Mouse (Mus musculus) C2C12 (cell line): ENCODE measurements around the gene Fam181a. TPM values are rescaled to one million over a fixed set of nuclear protein-coding genes. Genes with fewer than 3 reads are reported as not detected.

Experiments
- H3K27me3 ChIP-seq: one replicate; pipeline ENCODE4 v1.6.1; 2011; ENCODE audit not compliant: control insufficient read depth, insufficient read depth, insufficient read length
- H3K36me3 ChIP-seq: one replicate; pipeline ENCODE4 v1.6.1; 2011; ENCODE audit not compliant: control insufficient read depth, insufficient read depth
- H3K4me3 ChIP-seq: one replicate; pipeline ENCODE4 v1.5.1; 2011; ENCODE audit warnings: mild to moderate bottlenecking, control low read depth; ENCODE audit not compliant: poor library complexity, insufficient read depth, severe bottlenecking
- H3K79me2 ChIP-seq: one replicate; pipeline ENCODE4 v1.6.1; 2011; ENCODE audit not compliant: control insufficient read depth, insufficient read depth
- H3K79me3 ChIP-seq: one replicate; pipeline ENCODE4 v1.6.1; 2011; ENCODE audit warnings: low read depth, control low read depth
- H3ac ChIP-seq: one replicate; pipeline ENCODE3; 2011; ENCODE audit warnings: low read depth; ENCODE audit not compliant: control insufficient read depth, insufficient read length
- CEBPB ChIP-seq: IDR thresholded peaks from one replicate; pipeline ENCODE4 v1.6.1; 2011; ENCODE audit warnings: low read depth, mild to moderate bottlenecking, control low read depth, moderate library complexity
- CTCF ChIP-seq: IDR thresholded peaks from one replicate; pipeline ENCODE4 v1.5.1; 2011; ENCODE audit not compliant: control insufficient read depth, insufficient read depth, insufficient read length
- FOSL1 ChIP-seq: IDR thresholded peaks from one replicate; pipeline ENCODE4 v1.8.0; 2011; ENCODE audit warnings: mild to moderate bottlenecking, low read length; ENCODE audit not compliant: poor library complexity, insufficient read depth, severe bottlenecking
- MAX ChIP-seq: IDR thresholded peaks from one replicate; pipeline ENCODE4 v1.6.1; 2011; ENCODE audit warnings: mild to moderate bottlenecking, control low read depth
- MYOD1 ChIP-seq: IDR thresholded peaks from one replicate; pipeline ENCODE4 v1.6.1; 2011; ENCODE audit warnings: low read depth; ENCODE audit not compliant: control insufficient read depth, insufficient read length
- MYOG ChIP-seq: IDR thresholded peaks from one replicate; pipeline ENCODE4 v1.6.1; 2011; ENCODE audit not compliant: control insufficient read depth, insufficient read length; ENCODE audit errors: extremely low read depth
- USF1 ChIP-seq: IDR thresholded peaks from one replicate; pipeline ENCODE4 v1.6.1; 2011; ENCODE audit warnings: low read depth, mild to moderate bottlenecking, control low read depth, moderate library complexity
- polyA plus RNA-seq: library from polyadenylated mRNA; unstranded; fragments of >200 nt; fragmentation: generic; extraction: Trizol; gene quantifications from one replicate; pipeline ENCODE4 v1.2.1, GENCODE M21; 2012; ENCODE audit warnings: missing spikeins

The Fam181a gene
- polyA plus RNA-seq, 1 experiment = not detected

DNA sequence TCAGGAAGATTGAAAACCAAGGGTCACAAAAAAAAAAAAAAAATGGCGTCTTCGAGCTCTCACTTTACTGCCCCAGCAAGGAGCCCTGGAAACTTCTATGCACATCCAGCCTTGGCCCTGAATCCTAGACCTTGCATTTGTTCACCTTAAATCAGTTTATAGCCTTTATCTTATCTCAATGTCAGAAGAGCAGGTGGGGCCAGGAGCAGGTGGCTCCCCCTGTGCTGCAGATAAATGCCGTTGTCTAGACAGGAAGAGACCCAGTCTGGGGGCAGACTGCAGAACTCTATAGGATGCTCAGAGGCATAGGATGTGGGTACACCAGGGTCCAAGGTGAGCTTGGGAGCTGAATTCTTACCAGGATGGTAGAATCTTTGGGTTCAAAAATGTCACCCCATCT is 18.4 kb upstream of the Fam181a start:
- no peak overlapping the region for H3K4me3 ChIP-seq
- TF ChIP-seq CEBPB (no peak), CTCF (no peak), MYOD1 (no peak), FOSL1 (no peak), USF1 (no peak), MAX (no peak), MYOG (no peak)
- H3K79me2 ChIP-seq = no peaks in the 10 kb centered on the region
- no peaks in the 10 kb centered on the region for H3K79me3 ChIP-seq
- no peaks in the 10 kb centered on the region for H3K27me3 ChIP-seq
- H3ac ChIP-seq = no peak overlapping the region
- no peaks in the 10 kb centered on the region for H3K36me3 ChIP-seq

DNA sequence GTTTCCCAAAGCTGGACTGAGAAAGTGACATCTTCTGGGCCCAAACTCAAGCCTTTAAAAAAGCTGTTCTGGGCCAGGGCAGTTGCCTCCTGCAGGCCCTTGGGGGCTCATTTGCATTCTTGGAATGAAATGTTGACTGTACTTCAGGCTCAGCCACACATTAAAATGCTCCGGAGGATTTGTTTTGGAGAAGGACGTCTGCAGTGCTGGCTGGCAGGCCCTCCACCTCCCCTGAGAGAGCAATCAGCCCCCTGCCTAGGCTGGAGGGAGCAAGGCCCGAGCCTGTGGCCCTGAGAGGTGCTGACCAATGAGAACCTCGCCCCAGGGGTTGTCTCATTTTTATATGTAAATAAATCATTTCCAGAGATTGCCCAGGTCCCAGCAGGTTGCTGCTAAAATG is 14.5 kb upstream of the Fam181a start:
- TF ChIP-seq MYOG = no peak
- TF ChIP-seq USF1 = no peak
- H3K79me3 ChIP-seq = no peaks in the 10 kb centered on the region
- H3K79me2 ChIP-seq = no peaks in the 10 kb centered on the region
- H3K4me3 ChIP-seq = no peak overlapping the region
- no peak overlapping the region for H3ac ChIP-seq
- H3K27me3 ChIP-seq = no peaks in the 10 kb centered on the region
- no peaks in the 10 kb centered on the region for H3K36me3 ChIP-seq

GRCm38 (mm10) chr12:103300493-103300892 is 10.3 kb upstream of the Fam181a start:
- H3K27me3 ChIP-seq = no peaks in the 10 kb centered on the region
- no peak overlapping the region for H3ac ChIP-seq
- TF ChIP-seq CTCF (no peak), MYOG (no peak), MYOD1 (no peak), MAX (no peak), USF1 (no peak), CEBPB (no peak), FOSL1 (no peak)
- no peaks in the 10 kb centered on the region for H3K79me2 ChIP-seq
- H3K4me3 ChIP-seq = no peak overlapping the region
- no peaks in the 10 kb centered on the region for H3K79me3 ChIP-seq
- H3K36me3 ChIP-seq = no peaks in the 10 kb centered on the region

DNA sequence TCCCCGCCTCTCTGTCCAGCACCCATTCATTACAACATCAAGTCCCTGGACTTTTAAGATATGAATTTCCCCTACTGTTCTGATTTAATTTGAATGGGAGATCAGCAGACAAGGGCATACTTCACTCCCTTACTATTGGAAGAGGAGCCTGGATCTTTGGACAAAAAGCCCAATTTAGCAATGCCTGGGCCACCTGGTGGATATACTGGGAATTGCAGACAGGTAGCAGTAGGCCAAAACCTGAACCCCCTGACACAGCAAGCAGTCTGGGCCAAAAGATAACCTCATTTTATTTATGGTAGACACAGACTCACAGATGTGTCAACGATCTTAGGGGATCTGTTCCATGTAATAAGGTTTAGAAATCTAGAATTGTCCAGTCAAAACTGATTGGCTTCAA is 9.1 kb upstream of the Fam181a start:
- Histone ChIP-seq H3K4me3 (no peak overlapping the region), H3K36me3 (no peaks in the 10 kb centered on the region), H3K79me2 (no peaks in the 10 kb centered on the region), H3ac (no peak overlapping the region), H3K79me3 (no peaks in the 10 kb centered on the region), H3K27me3 (no peaks in the 10 kb centered on the region)
- TF ChIP-seq FOSL1 (no peak), CTCF (peak; percentile 9), MYOG (no peak)

DNA sequence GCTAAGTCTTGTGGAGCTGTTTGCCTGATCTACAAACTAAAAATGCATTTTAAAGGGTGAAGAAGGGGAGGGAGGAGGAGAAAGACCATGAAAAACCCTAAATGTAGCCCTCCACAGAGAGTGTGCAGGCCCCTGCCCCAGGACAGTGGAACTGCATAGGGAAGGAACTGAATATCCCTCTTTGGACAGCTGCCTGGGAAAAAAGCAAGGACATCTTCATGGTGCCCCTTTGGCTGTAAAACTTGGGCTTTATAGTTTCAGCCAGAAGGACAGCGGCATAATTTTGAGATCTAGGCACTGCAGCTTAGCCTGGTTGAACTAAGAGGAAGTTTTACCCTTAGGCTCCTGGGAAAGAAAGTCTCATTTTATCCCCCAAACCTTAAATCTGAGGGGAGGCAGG is 7.8 kb upstream of the Fam181a start:
- Histone ChIP-seq H3K27me3 (no peaks in the 10 kb centered on the region), H3K36me3 (no peaks in the 10 kb centered on the region), H3K4me3 (no peak overlapping the region), H3K79me2 (no peaks in the 10 kb centered on the region), H3ac (no peak overlapping the region), H3K79me3 (no peaks in the 10 kb centered on the region)
- no peak for TF ChIP-seq USF1
- no peak for TF ChIP-seq CEBPB
- no peak for TF ChIP-seq MYOD1
- no peak for TF ChIP-seq CTCF

DNA sequence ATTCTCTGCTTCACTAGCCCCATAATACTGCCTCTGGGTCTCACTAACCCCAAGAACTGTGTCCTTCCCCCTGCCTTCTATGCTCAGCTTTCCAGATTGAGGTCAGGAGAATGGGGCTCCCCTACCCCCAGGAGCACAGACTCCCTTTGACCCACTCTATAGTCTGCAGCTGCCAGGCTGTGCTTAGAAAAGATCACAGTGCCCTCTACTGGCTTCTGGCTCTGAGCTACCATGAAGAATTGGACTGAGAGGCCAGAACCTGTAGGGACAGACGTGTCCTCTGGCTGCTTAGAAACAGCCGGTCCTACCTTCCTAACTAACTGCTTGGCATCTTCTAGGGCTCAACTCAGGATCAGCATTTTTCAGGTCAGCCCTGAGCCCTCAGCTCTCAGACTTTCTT is 4.6 kb upstream of the Fam181a start:
- Histone ChIP-seq H3K4me3 (no peak overlapping the region), H3ac (no peak overlapping the region), H3K36me3 (no peaks in the 10 kb centered on the region), H3K27me3 (no peaks in the 10 kb centered on the region), H3K79me3 (no peaks in the 10 kb centered on the region), H3K79me2 (no peaks in the 10 kb centered on the region)
- TF ChIP-seq USF1 (no peak), CTCF (no peak), MYOG (no peak), CEBPB (no peak), MYOD1 (no peak), MAX (no peak), FOSL1 (no peak)

DNA sequence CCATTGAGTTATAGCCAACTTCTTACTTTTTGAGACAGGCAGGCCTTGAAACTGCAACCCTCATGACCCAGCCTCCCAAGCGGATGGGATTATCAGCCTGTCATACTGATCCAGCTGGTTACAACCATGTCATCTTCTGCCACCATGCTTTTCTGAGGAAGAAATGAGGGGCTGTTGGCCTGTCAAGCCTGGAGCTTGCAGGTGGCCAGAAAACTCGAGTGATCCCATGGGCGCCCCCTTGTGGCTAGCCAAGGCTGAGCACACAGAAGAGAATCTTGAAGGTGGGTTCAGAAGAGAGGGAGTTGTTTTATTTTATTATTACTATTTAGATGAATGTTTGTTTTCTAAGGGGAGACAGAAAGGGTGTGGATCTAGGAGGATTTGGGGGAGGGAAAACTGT is 4.1 kb upstream of the Fam181a start:
- Histone ChIP-seq H3ac (no peak overlapping the region), H3K36me3 (no peaks in the 10 kb centered on the region), H3K79me3 (no peaks in the 10 kb centered on the region), H3K4me3 (no peak overlapping the region), H3K79me2 (no peaks in the 10 kb centered on the region), H3K27me3 (no peaks in the 10 kb centered on the region)
- TF ChIP-seq FOSL1 (no peak), MYOG (no peak), CTCF (no peak), CEBPB (no peak), USF1 (no peak), MAX (no peak), MYOD1 (no peak)
